Mouse (Mus musculus): ENCODE results near the gene Fam98a. TPM values are rescaled to one million over a fixed set of nuclear protein-coding genes. Genes with fewer than 3 reads are reported as not detected.

The Fam98a gene
- total RNA-seq, 2 experiments from 2014 or later = 3.7 to 5.5 TPM

DNA sequence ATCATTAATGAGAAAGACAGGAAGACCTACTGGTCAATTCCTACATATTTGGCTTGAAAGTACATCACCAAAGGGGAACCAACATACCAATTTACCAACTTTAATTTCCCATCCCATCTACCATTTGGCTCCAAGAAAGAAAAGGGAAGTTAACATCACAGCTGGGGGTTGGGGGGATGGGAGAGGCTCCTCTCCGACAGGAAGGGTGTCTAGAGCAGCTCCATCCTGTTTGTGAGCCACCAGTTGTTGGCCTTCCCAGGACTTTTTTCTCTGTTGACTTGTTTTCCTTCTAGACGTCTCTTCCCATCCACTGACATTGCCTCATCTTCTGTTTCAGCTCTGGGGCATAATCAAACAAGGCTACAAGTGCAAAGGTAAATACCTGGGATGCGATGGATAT, 27.9 kb downstream of the Fam98a start:
- ATAC-seq (replicated peaks; ENCODE audit: low FRiP score, poor library complexity, severe bottlenecking) = no peak

DNA sequence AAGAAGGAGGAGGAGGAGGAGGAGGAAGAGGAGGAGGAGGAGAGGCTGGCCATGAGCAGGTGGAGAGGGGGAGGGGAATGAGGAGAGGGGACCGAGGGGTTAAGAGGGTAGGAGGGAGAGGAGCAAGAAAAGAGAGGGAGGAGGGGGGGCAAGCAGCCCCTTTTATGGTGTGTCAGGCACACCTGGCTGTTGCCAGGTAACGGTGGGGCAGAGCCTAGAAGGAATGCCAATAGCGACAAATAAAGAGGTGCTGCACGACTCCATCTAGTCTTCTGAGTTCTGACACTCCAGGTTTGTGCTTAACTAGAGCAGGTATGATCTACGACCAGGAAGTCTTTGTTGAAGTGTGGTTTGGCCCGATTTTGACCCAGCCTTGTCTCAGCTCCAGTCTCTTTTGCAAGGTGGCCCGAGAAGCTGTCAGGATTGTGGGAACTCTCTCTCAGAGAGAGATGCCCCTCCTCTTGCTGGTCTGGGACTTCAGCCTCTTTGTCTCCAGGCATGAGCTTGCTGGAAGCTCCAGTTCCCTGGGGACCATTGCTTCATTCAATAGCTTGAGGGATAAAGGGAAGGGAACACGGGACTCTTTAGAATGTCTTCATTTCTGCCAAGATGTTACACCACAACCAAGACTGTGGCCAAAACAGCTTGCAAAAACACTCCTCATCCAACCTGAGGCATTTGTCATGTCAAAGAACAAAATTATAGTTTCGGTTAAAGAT, 29.2 kb downstream of the Fam98a start:
- ATAC-seq (replicated peaks; ENCODE audit: low FRiP score, poor library complexity, severe bottlenecking) = no peak

DNA sequence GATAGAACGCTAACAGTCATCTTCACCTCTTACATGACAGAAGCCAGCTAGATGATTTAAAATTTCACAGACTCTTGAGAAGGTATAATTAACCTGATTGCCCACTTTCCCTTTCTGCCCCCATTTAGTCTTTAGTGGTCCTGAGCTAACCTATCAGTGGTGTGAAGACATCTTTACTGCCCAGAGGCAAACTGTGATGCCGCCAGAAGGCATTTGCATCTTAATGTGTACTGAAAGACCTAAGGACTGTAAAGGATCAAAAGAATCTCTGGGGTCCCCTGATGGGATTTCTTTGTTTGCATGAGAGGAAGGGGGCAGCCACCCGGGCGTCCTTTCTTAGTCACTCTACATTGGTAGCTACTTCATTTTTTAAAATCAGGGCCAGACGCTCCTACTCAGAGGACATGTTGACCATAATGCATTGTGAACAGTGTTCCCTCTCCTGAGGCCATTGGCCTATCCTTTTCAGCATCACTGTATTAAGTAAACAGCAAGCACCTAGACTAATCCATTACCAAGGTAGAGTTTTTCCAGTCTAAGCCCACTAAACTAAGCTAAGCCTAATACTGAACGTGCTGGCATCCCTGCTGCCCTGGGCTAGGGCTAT, 30.4 kb downstream of the Fam98a start:
- ATAC-seq (replicated peaks; ENCODE audit: low FRiP score, poor library complexity, severe bottlenecking) = no peak

DNA sequence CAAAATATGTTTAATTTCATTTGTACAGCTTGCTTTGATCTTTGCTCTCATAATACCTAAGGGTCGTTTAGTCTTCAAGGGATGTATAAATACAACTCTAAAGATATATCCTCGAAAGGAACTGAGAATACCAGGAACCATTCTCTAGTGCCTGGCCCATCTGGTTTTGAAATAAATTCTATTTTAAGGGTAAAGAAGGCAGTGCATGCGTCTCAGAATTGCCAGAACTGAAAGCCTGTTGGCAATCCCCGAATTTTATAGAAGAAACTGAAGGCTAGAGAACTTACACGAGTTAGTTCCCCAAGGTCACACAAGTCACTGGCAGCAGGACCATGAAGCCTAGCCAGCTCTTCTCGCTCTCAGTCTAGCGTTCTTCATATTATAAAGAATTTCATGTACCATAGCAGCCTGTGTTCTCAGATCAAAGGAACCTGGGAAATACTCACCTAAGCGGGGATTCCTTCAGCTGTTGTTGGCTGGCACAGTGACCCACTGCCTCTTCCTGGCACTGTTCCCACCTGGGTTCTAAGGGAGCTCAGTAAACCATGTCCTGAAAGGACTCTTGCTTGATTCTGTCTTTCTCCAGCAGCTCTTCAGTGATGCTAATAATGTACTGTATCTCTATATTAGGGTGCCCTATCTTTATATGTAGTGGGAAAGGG, 32.4 kb downstream of the Fam98a start:
- ATAC-seq (replicated peaks; ENCODE audit: low FRiP score, poor library complexity, severe bottlenecking) = no peak

DNA sequence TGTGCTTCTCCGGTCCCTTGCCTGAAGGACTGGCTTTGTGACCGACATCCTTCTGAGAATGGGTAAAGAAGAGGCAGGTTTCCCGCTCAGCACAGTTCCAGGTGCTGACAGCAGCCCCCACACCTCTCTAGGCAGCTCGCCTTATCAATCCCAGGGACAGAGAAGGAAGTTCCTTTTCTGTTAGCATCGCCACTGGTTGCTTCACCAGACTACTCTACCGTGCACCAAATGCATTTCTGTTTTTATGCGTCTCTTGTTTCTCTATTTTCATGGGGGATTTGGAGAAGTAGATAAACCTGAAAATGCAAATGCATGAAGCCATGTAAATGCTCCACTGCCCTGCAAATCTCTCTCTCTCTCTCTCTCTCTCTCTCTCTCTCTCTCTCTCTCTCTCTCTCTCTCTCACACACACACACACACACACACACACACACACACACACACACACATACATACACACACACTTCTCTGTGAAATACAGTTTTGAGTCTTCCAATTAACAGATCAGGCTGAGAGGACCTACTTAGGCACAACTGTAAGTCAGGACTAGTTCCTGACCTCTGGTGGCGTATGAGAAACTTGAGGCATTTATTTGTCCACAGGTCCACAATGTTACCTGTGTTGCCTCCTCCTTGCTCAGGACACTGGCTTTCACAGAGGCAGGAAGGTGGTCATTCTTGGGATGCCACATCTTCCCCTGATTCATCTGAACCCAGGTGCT, 33.4 kb downstream of the Fam98a start:
- no peak for ATAC-seq (replicated peaks; ENCODE audit: low FRiP score, poor library complexity, severe bottlenecking)

DNA sequence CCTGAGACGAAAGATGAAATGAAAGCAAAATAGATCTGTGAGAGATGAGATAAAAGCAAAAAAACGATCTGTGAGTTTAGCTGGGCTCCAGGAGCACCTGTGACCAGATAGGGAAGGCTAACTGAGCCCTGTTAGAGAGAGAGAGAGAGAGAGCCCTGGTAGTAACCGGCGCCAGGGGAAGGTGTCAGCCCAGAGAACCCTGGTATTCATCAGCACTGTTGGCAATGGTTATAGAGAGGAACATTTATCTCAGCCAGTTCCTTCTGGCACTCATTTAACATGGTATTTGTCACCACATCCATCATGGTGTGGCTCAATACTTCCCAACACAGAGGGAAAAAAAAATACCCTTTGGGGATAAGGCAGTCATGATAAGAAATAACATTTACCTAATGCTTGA, 35.2 kb downstream of the Fam98a start:
- no peak for ATAC-seq (replicated peaks; ENCODE audit: low FRiP score, poor library complexity, severe bottlenecking)

DNA sequence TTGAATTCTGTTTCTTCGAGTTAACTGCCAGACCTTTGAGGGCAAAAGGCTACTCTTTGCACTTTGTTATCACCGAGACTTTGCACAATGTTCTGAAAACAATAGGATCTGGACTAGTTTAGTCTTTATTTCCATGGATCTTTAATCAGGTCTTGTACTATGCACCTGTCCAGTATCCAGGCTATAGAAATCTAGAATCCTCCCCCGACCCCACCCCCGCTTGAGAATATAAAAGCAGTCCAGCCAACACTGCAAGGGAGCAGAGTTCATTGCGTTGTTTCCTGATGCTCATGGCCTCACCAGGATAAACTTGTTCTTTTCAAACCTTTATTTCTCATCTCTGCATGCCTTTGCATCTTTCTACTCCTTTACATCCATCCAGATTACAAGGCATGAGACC, 42.5 kb downstream of the Fam98a start:
- ATAC-seq (replicated peaks; ENCODE audit: low FRiP score, poor library complexity, severe bottlenecking) = no peak

DNA sequence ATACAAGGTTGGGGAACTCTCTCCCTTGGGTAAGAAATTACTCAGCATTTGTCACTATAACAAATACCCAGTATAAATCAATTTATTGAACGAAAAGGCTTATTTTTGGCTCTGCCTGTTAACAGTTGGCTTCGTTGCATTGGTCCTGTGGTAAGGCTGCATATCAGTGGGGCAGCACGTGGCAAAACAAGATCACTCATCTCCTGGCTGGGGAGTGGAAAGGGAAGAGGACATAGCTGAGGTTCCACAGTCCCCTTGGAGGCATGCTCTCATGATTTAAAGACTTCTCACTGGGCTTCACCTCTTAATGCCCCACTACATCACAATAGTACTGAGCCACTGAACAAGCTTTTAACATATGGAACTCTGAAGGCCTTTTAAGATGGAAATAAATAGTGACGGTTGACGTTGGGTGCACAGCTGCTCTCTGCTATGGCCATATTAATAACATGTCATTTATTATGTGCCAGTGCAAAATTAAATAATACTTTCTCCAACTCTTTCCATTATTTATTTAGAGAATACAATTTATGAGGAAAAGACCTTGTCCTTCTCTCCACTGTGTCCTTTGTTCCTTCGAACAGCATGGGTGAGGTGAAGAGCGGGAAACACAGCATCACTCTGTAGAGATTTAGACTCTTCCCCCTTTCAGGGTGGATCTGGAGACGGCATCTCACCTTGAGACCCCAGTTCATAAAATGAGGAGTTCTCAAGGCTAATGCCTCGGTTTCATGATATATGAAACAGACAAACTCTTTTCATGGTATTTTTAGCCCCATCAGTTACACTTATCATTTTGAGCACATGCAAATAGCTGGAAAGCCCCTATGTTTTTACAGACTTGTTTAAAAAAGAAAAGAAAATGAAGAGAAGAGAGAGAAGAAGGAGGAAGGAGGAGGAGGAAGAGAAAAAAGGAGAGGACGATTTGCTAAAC, 44.8 kb downstream of the Fam98a start:
- no peak for ATAC-seq (replicated peaks; ENCODE audit: low FRiP score, poor library complexity, severe bottlenecking)

DNA sequence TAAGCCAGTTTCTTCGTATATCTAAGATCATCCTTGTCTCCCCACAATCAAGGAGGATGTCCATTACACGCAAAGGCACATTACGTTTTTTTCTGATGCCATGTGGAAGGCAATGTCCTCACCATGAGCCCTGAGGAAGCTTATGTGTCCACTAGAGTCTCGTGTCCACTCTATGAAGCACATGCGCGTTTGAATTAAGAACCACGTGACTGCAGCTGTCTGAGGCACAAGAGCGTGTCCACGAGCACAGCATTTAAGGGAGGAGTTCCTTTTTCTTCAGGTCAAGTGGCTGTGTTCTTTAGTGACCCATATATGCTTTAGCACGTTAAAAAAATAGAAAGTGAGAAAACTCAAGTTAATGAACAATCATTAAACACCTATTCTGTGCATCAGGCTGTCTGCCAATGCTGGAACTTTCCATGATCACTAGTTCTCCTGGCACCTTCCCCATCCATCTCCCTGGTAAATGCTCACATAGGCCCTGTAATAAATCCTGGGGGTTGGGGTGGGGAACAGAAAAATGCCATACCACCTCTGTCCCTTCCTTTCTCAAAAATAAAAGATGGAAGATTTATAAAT, 45.6 kb downstream of the Fam98a start:
- no peak for ATAC-seq (replicated peaks; ENCODE audit: low FRiP score, poor library complexity, severe bottlenecking)

DNA sequence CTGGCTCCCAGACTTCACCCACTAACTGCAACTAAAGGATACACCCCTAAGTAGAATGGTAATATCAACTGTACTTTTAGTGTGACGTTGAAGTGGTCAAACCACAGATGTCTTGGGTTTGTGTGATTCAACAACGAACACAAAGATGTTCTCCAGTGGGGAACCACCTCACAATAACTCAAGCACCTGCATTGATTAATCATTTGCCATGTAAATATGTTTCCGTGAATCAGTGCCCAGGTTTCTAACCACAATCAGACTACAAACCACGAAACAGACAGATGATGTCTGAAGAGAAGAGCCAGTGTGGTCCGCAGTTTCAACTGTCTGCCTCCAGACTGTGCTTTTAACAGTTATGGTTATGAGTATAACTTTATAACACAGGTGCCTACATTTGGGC, 46.7 kb downstream of the Fam98a start:
- ATAC-seq (replicated peaks; ENCODE audit: low FRiP score, poor library complexity, severe bottlenecking) = no peak

DNA sequence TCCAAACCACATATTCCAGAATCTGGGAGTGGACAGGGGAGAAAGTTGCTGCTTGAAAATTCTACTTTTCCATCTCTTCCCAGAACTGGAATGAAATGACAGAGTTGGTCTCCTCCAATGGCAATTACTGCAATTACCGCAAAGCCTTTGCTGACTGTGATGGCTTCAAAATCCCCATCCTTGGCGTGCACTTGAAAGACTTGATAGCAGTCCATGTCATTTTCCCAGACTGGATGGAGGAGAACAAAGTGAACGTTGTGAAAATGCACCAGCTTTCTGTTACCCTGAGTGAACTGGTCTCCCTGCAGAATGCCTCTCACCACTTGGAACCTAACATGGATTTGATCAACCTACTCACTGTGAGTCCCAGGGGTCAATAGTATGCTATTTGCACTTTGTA, 48.7 kb downstream of the Fam98a start:
- no peak for ATAC-seq (replicated peaks; ENCODE audit: low FRiP score, poor library complexity, severe bottlenecking)

DNA sequence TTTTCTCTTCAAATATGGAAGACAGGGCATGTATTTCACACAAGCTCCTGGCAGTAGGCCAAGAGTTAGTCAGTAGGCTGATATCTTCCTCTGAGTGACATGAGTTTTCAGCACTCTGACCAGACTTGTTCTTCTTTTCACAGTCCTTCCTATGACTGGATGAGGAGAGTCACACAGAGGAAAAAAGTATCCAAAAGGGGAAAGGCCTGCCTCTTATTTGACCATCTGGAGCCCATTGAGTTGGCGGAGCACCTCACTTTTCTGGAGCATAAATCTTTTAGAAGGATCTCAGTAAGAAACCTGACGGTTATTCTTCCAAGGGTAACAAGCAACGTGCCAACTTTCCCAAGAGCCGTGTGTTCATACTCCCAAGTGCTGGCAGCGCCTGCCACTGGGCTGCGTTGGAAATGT, 53.5 kb downstream of the Fam98a start:
- no peak for ATAC-seq (replicated peaks; ENCODE audit: low FRiP score, poor library complexity, severe bottlenecking)

DNA sequence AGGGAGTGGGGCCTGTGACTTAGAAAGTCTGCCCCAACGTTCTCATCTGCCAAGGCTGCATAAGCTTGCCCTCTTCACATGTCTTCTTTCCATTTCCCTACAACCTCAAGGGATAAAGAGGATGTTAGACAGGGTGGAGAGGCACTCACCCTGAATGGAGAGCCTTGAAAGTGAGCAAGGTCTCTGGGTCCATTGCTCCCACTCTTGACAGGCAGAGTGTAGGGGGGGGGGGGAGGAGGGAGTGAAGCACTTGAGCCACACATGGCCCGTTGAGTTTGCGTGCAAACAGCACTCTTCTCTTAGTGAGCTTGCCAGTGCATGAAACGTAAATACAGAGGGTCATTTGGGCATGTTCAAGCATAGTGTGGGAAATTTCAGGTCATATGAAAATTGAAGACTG, 56.5 kb downstream of the Fam98a start:
- no peak for ATAC-seq (replicated peaks; ENCODE audit: low FRiP score, poor library complexity, severe bottlenecking)

Other genes with a start within 250 kb of the Fam98a start
- gene Rasgrp3, start 116.0 kb downstream of the Fam98a start, total RNA-seq (2015; ENCODE audit: low replicate concordance) = not detected in 2 replicates
- gene Rasgrp3, start 116.0 kb downstream of the Fam98a start, total RNA-seq (2017; ENCODE audit: low replicate concordance) = not detected in 2 replicates

All from erythroblast, adult 5-6 weeks (primary cell).